Mouse (Mus musculus) kidney, postnatal 0 days (tissue): Measurements from ENCODE around the gene Klf2. TPM values are rescaled to one million over a fixed set of nuclear protein-coding genes. Genes with fewer than 3 reads are reported as not detected.

Experiments used
- ATAC-seq: fragments of 200-750 bp; cut with Nextera tagmentation; replicated peaks from 2 replicates; pipeline ENCODE4 v1.8.0; 2017; ENCODE audit warnings: low read depth, moderate number of reproducible peaks, moderate TSS enrichment, moderate library complexity; ENCODE audit not compliant: low FRiP score
- DNase-seq: peaks from one replicate; pipeline ENCODE4 v3.0.0-alpha.2; 2016; ENCODE audit warnings: low spot score
- H3K27ac ChIP-seq: fragments of 300-500 bp; sonication (generic); 2 replicates; pipeline ENCODE4 v1.5.1; 2014; ENCODE audit warnings: mild to moderate bottlenecking
- H3K27me3 ChIP-seq: fragments of 300-500 bp; sonication (generic); 2 replicates; pipeline ENCODE4 v1.6.1; 2014; ENCODE audit warnings: low read length, mixed read lengths; ENCODE audit not compliant: insufficient read depth
- H3K36me3 ChIP-seq: fragments of 300-500 bp; sonication (generic); 2 replicates; pipeline ENCODE4 v1.6.1; 2014; ENCODE audit warnings: low read length, mixed read lengths; ENCODE audit not compliant: insufficient read depth
- H3K4me1 ChIP-seq: fragments of 300-500 bp; sonication (generic); replicated peaks from 2 replicates; pipeline ENCODE4 v1.6.1; 2014; ENCODE audit warnings: antibody characterized with exemption, low read length, mixed read lengths; ENCODE audit not compliant: insufficient read depth
- H3K4me2 ChIP-seq: fragments of 300-500 bp; sonication (generic); 2 replicates; pipeline ENCODE4 v1.6.1; 2014; ENCODE audit warnings: mild to moderate bottlenecking, low read length, moderate library complexity, mixed read lengths
- H3K4me3 ChIP-seq: fragments of 300-500 bp; sonication (generic); replicated peaks from 2 replicates; pipeline ENCODE4 v1.5.1; 2014; ENCODE audit warnings: low read depth, low read length
- H3K9ac ChIP-seq: fragments of 300-500 bp; sonication (generic); 2 replicates; pipeline ENCODE4 v1.6.1; 2014; ENCODE audit warnings: low read depth, low read length
- H3K9me3 ChIP-seq: fragments of 300-500 bp; sonication (generic); replicated peaks from 2 replicates; pipeline ENCODE4 v1.6.1; 2016; ENCODE audit warnings: low read length, inconsistent platforms, mixed read lengths
- CTCF ChIP-seq: IDR thresholded peaks from 2 replicates; pipeline ENCODE4 v1.5.1; 2016; ENCODE audit warnings: antibody characterized with exemption, low read depth, mild to moderate bottlenecking, moderate library complexity
- WGBS: fragments of 180-500 bp; shearing (Covaris S2); extraction: QIAGEN DNeasy Blood & Tissue Kit; methylation state at CpG from one replicate; pipeline ENCODE4 v1.1.7; 2014; 5-methylcytosine and 5-hydroxymethylcytosine counted together
- polyA plus RNA-seq: library from polyadenylated mRNA; unstranded; fragments of >200 nt; fragmentation: Nextera tagmentation; extraction: Ambion mirVana; gene quantifications from 2 replicates; pipeline ENCODE4 v1.2.1, GENCODE M21; 2015

Klf2 gene
- polyA plus RNA-seq, 1 experiment from 2014 or later: 31.9 TPM

DNA sequence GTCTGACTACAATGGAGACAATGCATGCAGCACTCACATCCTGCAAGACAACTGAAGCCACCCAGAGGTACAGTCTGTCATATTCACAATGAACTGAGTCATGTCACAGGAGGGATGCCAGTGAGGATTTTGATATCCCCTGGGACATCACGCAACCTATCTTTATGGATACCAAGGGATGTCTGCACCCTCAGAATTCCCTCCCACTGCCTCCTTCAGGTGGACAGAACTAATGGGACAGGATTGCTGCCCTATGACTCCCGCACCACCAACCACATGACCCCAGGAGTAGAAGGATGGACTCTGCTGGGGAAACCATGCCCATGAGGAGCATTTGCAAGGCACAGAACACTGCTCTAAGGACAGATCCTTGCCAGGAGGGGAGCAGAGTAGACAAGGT lies 47.6 kb downstream of the Klf2 start:
- DNase-seq: no peak
- no peak for TF ChIP-seq CTCF

More for the DNA sequence above, 47.6 kb downstream of the Klf2 start:
- no peak overlapping the region for H3K4me2 ChIP-seq
- no peaks in the 10 kb centered on the region for H3K4me1 ChIP-seq
- H3K4me3 ChIP-seq: no peak overlapping the region
- 96% methylated on average over 2 of the region's 2 CpGs for WGBS
- H3K9ac ChIP-seq: no peak overlapping the region
- ATAC-seq: no peak
- no peaks in the 10 kb centered on the region for H3K27me3 ChIP-seq
- H3K9me3 ChIP-seq: no peaks in the 10 kb centered on the region
- no peak overlapping the region for H3K27ac ChIP-seq
- peaks cover 52% of the 10 kb centered on the region for H3K36me3 ChIP-seq

Other genes with a start within 250 kb of the Klf2 start
- gene Olfr373, start 235.9 kb upstream of the Klf2 start, polyA plus RNA-seq: 0.08 TPM in 1 of 2 replicates, not detected in the other
- not detected in 2 replicates for gene Olfr374, start 212.0 kb upstream of the Klf2 start, polyA plus RNA-seq
- 604 and 692 TPM in 2 replicates for gene Tpm4, start 184.1 kb upstream of the Klf2 start, polyA plus RNA-seq
- gene Rab8a, start 157.8 kb upstream of the Klf2 start, polyA plus RNA-seq: 100 and 108 TPM in 2 replicates
- 0.24 TPM in 1 of 2 replicates, not detected in the other for gene Hsh2d, start 129.4 kb upstream of the Klf2 start, polyA plus RNA-seq
- gene Cib3, start 106.2 kb upstream of the Klf2 start, polyA plus RNA-seq: not detected in 2 replicates
- not detected in 2 replicates for gene Gm11034, start 105.4 kb upstream of the Klf2 start, polyA plus RNA-seq
- gene Fam32a, start 99.3 kb upstream of the Klf2 start, polyA plus RNA-seq: 72.7 and 74.4 TPM in 2 replicates
- 93.0 and 103 TPM in 2 replicates for gene Ap1m1, start 79.0 kb upstream of the Klf2 start, polyA plus RNA-seq
- 22.2 and 22.8 TPM in 2 replicates for gene Gm10282, start 13.8 kb upstream of the Klf2 start, polyA plus RNA-seq
- 32.5 and 37.5 TPM in 2 replicates for gene Eps15l1, start 102.4 kb downstream of the Klf2 start, polyA plus RNA-seq
- 2.1 and 2.2 TPM in 2 replicates for gene Calr3, start 124.8 kb downstream of the Klf2 start, polyA plus RNA-seq
- gene 1700030K09Rik, start 124.8 kb downstream of the Klf2 start, polyA plus RNA-seq: 10.4 TPM in 2 replicates
- 38.7 and 39.1 TPM in 2 replicates for gene Cherp, start 156.2 kb downstream of the Klf2 start, polyA plus RNA-seq
- gene Slc35e1, start 173.6 kb downstream of the Klf2 start, polyA plus RNA-seq: 9.1 and 9.8 TPM in 2 replicates
- 11.9 and 12.2 TPM in 2 replicates for gene Med26, start 229.2 kb downstream of the Klf2 start, polyA plus RNA-seq